ENCODE assay signal across 9 mouse cellular contexts in genomic region chr11:118908431-118908980, GRCm38 (mm10). TPM values are rescaled to one million over a fixed set of nuclear protein-coding genes. Genes with fewer than 3 reads are reported as not detected.
DNase-seq lines count a peak whose midpoint lies in the region; ATAC-seq and TF ChIP-seq lines count a peak whose summit lies in the region.
"Had no signal": no experiment of that assay in that cellular context is flagged by ENCODE, and none has a peak within 500 bp of the region (broad histone marks: within the 10 kb centered on the region; RNA-seq: fewer than 3 reads in every experiment).

No protein-coding gene starts in this region.

- ATAC-seq in limb, embryonic 12.5 days (ENCODE audit: insufficient number of reproducible peaks, insufficient read depth, low FRiP score, low TSS enrichment, low read depth): no peak

- intact Hi-C loops in gastrocnemius, adult 2 months (cut with DNase I): no loop called here

- H3K27ac ChIP-seq in gastrocnemius, adult 2 months: no peak overlapping the region
- 0 out of 2 replicates have a peak overlapping the region, but pooled peaks have one; percentile 7 for H3K27ac ChIP-seq in limb, embryonic 12.5 days
- H3K27ac ChIP-seq: liver, embryonic 14.5 days had no signal

- H3K27me3 ChIP-seq in limb, embryonic 12.5 days: peaks cover 78% of the 10 kb centered on the region

- H3K9ac ChIP-seq in limb, embryonic 12.5 days (replicated peaks): peak overlapping the region; percentile 60
- H3K9ac ChIP-seq: liver, embryonic 14.5 days had no signal

- no peak for DNase-seq in gastrocnemius, adult 2 months
- DNase-seq in gastrocnemius, adult 18-20 months (ENCODE audit: low spot score): no peak
- DNase-seq in right cerebral cortex, postnatal 25 days: peak; percentile 58
- no peak for DNase-seq in right cerebral cortex, postnatal 36 days (ENCODE audit: low spot score in 2 of 2)
- DNase-seq in frontal cortex, adult 2 months (ENCODE audit: extremely low spot score in 1 of 2, low spot score in 1 of 2): no peak
- DNase-seq in ovary, postnatal 14 days (ENCODE audit: low spot score): no peak
- no peak for DNase-seq in adrenal gland, postnatal 4 days (ENCODE audit: low spot score in 2 of 2)

- peak overlapping the region; percentile 53 for H3K4me3 ChIP-seq in gastrocnemius, adult 2 months
- peak overlapping the region; percentile 60 for H3K4me3 ChIP-seq in limb, embryonic 12.5 days (replicated peaks)

- peak overlapping the region; percentile 100 for H3K4me2 ChIP-seq in limb, embryonic 12.5 days

- no peaks in the 10 kb centered on the region for H3K36me3 ChIP-seq in limb, embryonic 12.5 days

- no peaks in the 10 kb centered on the region for H3K9me3 ChIP-seq in limb, embryonic 12.5 days

- no peak for TF ChIP-seq CTCF in gastrocnemius, adult 2 months (IDR thresholded peaks at IDR 0.05)

- under 1% methylated on average over 50 of the region's 52 CpGs for WGBS in limb, embryonic 12.5 days

- peaks cover 53% of the 10 kb centered on the region for H3K4me1 ChIP-seq in limb, embryonic 12.5 days (replicated peaks)

RNA-seq across cellular contexts. Expression of gene Rbfox3, which starts 2.9 kb away (rescaled TPM):
- total RNA-seq in gastrocnemius, adult 2 months (2021): under 1 TPM; 0.13 to 0.20 TPM
- total RNA-seq in gastrocnemius, adult 18-20 months (2021): under 1 TPM in 1 of 2 experiments, not detected in 1; 0.09 TPM
- 3.5 and 3.9 TPM in 2 replicates for polyA plus RNA-seq in limb, embryonic 12.5 days (2016; fragmentation: Nextera tagmentation; extraction: Ambion mirVana)
- 108 and 125 TPM in 2 replicates for polyA plus RNA-seq in frontal cortex, adult 2 months (2012; rRNA removed)
- 1 to 10 TPM; 6.6 to 8.2 TPM for total RNA-seq in adrenal gland, postnatal 4 days (2021)

Comparison
In these comparisons a context has a peak if more than half of its experiments do, and no peak if none do; other contexts are left out.
1. RNA of gene Rbfox3, which starts 2.9 kb away (total RNA-seq): 6.6 to 8.2 TPM in adrenal gland, postnatal 4 days; 0.13 to 0.20 TPM in gastrocnemius, adult 2 months and 0.09 TPM in gastrocnemius, adult 18-20 months; every median in the first group is over 4 times any median in the second.